Mouse (Mus musculus): Measurements from ENCODE around the gene Orai3. TPM values are rescaled to one million over a fixed set of nuclear protein-coding genes. Genes with fewer than 3 reads are reported as not detected.

The Orai3 gene
- polyA plus RNA-seq, 1 experiment from 2014 or later, result 9.6 TPM

Other genes with a start within 250 kb of the Orai3 start
- gene Tmem265, start 208.4 kb upstream of the Orai3 start, polyA plus RNA-seq (2015; fragmentation: Nextera tagmentation; extraction: Ambion mirVana), result 4.0 and 6.2 TPM in 2 replicates
- gene Phkg2, start 196.5 kb upstream of the Orai3 start, polyA plus RNA-seq (2015; fragmentation: Nextera tagmentation; extraction: Ambion mirVana), result 65.2 and 65.7 TPM in 2 replicates
- gene Ccdc189, start 181.2 kb upstream of the Orai3 start, polyA plus RNA-seq (2015; fragmentation: Nextera tagmentation; extraction: Ambion mirVana), result 10.0 and 10.3 TPM in 2 replicates
- 54.1 and 62.7 TPM in 2 replicates for gene Rnf40, start 181.0 kb upstream of the Orai3 start, polyA plus RNA-seq (2015; fragmentation: Nextera tagmentation; extraction: Ambion mirVana)
- 19.4 and 20.4 TPM in 2 replicates for gene Zfp629, start 154.0 kb upstream of the Orai3 start, polyA plus RNA-seq (2015; fragmentation: Nextera tagmentation; extraction: Ambion mirVana)
- 30.6 and 33.8 TPM in 2 replicates for gene Bcl7c, start 60.9 kb upstream of the Orai3 start, polyA plus RNA-seq (2015; fragmentation: Nextera tagmentation; extraction: Ambion mirVana)
- gene Ctf1, start 57.1 kb upstream of the Orai3 start, polyA plus RNA-seq (2015; fragmentation: Nextera tagmentation; extraction: Ambion mirVana), result 3.5 and 4.5 TPM in 2 replicates
- 0.11 and 0.17 TPM in 2 replicates for gene Ctf2, start 37.6 kb upstream of the Orai3 start, polyA plus RNA-seq (2015; fragmentation: Nextera tagmentation; extraction: Ambion mirVana)
- 8.0 and 8.4 TPM in 2 replicates for gene Fbxl19, start 25.3 kb upstream of the Orai3 start, polyA plus RNA-seq (2015; fragmentation: Nextera tagmentation; extraction: Ambion mirVana)
- gene Setd1a, start 6.9 kb downstream of the Orai3 start, polyA plus RNA-seq (2015; fragmentation: Nextera tagmentation; extraction: Ambion mirVana), result 19.8 and 20.7 TPM in 2 replicates
- gene Gm49388, start 15.8 kb downstream of the Orai3 start, polyA plus RNA-seq (2015; fragmentation: Nextera tagmentation; extraction: Ambion mirVana), result not detected in 2 replicates
- gene Hsd3b7, start 30.8 kb downstream of the Orai3 start, polyA plus RNA-seq (2015; fragmentation: Nextera tagmentation; extraction: Ambion mirVana), result 7.3 and 10.7 TPM in 2 replicates
- 17.8 and 22.2 TPM in 2 replicates for gene Stx4a, start 54.5 kb downstream of the Orai3 start, polyA plus RNA-seq (2015; fragmentation: Nextera tagmentation; extraction: Ambion mirVana)
- 37.9 and 50.8 TPM in 2 replicates for gene Stx1b, start 54.7 kb downstream of the Orai3 start, polyA plus RNA-seq (2015; fragmentation: Nextera tagmentation; extraction: Ambion mirVana)
- gene Zfp646, start 106.4 kb downstream of the Orai3 start, polyA plus RNA-seq (2015; fragmentation: Nextera tagmentation; extraction: Ambion mirVana), result 14.4 and 15.4 TPM in 2 replicates
- 43.4 and 45.4 TPM in 2 replicates for gene Zfp668, start 107.0 kb downstream of the Orai3 start, polyA plus RNA-seq (2015; fragmentation: Nextera tagmentation; extraction: Ambion mirVana)
- gene Prss53, start 121.2 kb downstream of the Orai3 start, polyA plus RNA-seq (2015; fragmentation: Nextera tagmentation; extraction: Ambion mirVana), result 0.87 and 1.3 TPM in 2 replicates
- gene Gm21974, start 125.6 kb downstream of the Orai3 start, polyA plus RNA-seq (2015; fragmentation: Nextera tagmentation; extraction: Ambion mirVana), result not detected in 2 replicates
- 63.9 and 74.4 TPM in 2 replicates for gene Vkorc1, start 125.8 kb downstream of the Orai3 start, polyA plus RNA-seq (2015; fragmentation: Nextera tagmentation; extraction: Ambion mirVana)
- 79.4 and 81.7 TPM in 2 replicates for gene Bckdk, start 134.3 kb downstream of the Orai3 start, polyA plus RNA-seq (2015; fragmentation: Nextera tagmentation; extraction: Ambion mirVana)
- gene Kat8, start 142.7 kb downstream of the Orai3 start, polyA plus RNA-seq (2015; fragmentation: Nextera tagmentation; extraction: Ambion mirVana), result 53.3 and 55.4 TPM in 2 replicates
- 0.19 and 0.32 TPM in 2 replicates for gene Prss8, start 160.3 kb downstream of the Orai3 start, polyA plus RNA-seq (2015; fragmentation: Nextera tagmentation; extraction: Ambion mirVana)
- gene Prss36, start 176.9 kb downstream of the Orai3 start, polyA plus RNA-seq (2015; fragmentation: Nextera tagmentation; extraction: Ambion mirVana), result 13.2 TPM in 2 replicates
- gene Fus, start 197.6 kb downstream of the Orai3 start, polyA plus RNA-seq (2015; fragmentation: Nextera tagmentation; extraction: Ambion mirVana), result 342 and 386 TPM in 2 replicates
- 4.9 and 5.1 TPM in 2 replicates for gene Pycard, start 224.1 kb downstream of the Orai3 start, polyA plus RNA-seq (2015; fragmentation: Nextera tagmentation; extraction: Ambion mirVana)
- gene Trim72, start 234.1 kb downstream of the Orai3 start, polyA plus RNA-seq (2015; fragmentation: Nextera tagmentation; extraction: Ambion mirVana), result not detected in 2 replicates

Measured in forebrain, embryonic 16.5 days (tissue).